Mouse (Mus musculus) heart, embryonic 14.5 days (tissue): ENCODE measurements around the gene Olfr338. TPM values are rescaled to one million over a fixed set of nuclear protein-coding genes. Genes with fewer than 3 reads are reported as not detected.
"Not testable (repeated sequence)": the region's sequence is repeated elsewhere in the genome, so short reads cannot be mapped to it uniquely, and the experiment has no call there.

ENCODE experiments used
- ATAC-seq: fragments of 200-750 bp; cut with Nextera tagmentation; 2 replicates; pipeline ENCODE4 v1.8.0; 2017; ENCODE audit warnings: low read depth, moderate TSS enrichment; ENCODE audit not compliant: insufficient number of reproducible peaks, insufficient read depth, low FRiP score
- H3K27ac ChIP-seq, 2 experiments: fragments of 200-500 bp in 1 of 2; fragments of 300-500 bp in 1 of 2; sonication (generic) in 1 of 2; replicated peaks in 1 of 2; 2 replicates each; pipeline ENCODE4 v1.5.1; 2012 to 2014; ENCODE audit warnings: low read depth in 2 of 2, low read length in 2 of 2, control low read depth in 1 of 2, mild to moderate bottlenecking in 1 of 2, mixed read lengths in 1 of 2; ENCODE audit not compliant: control insufficient read depth in 1 of 2, insufficient read depth in 1 of 2
- H3K27me3 ChIP-seq: fragments of 300-500 bp; sonication (generic); 2 replicates; pipeline ENCODE4 v1.6.1; 2014; ENCODE audit warnings: mild to moderate bottlenecking, low read length, control low read depth; ENCODE audit not compliant: control insufficient read depth, insufficient read depth
- H3K36me3 ChIP-seq: fragments of 300-500 bp; sonication (generic); 2 replicates; pipeline ENCODE4 v1.6.1; 2014; ENCODE audit warnings: mild to moderate bottlenecking, control low read depth, low read length, mixed read lengths; ENCODE audit not compliant: control insufficient read depth, insufficient read depth
- H3K4me1 ChIP-seq, 2 experiments: fragments of 200-500 bp in 1 of 2; fragments of 300-500 bp in 1 of 2; sonication (generic) in 1 of 2; 2 replicates each; pipeline ENCODE4 v1.6.1; 2012 to 2014; ENCODE audit warnings: low read length in 2 of 2, control low read depth in 1 of 2, mixed read lengths in 1 of 2; ENCODE audit not compliant: control insufficient read depth in 2 of 2, insufficient read depth in 2 of 2
- H3K4me2 ChIP-seq: fragments of 300-500 bp; sonication (generic); 2 replicates; pipeline ENCODE4 v1.6.1; 2014; ENCODE audit warnings: mild to moderate bottlenecking, low read length
- H3K4me3 ChIP-seq, 2 experiments: fragments of 200-500 bp in 1 of 2; fragments of 300-500 bp in 1 of 2; sonication (generic) in 1 of 2; 2 replicates each; pipeline ENCODE4 v1.5.1; 2012 to 2014; ENCODE audit warnings: low read length in 2 of 2, mild to moderate bottlenecking in 2 of 2, control low read depth in 1 of 2, low read depth in 1 of 2, moderate library complexity in 1 of 2; ENCODE audit not compliant: control insufficient read depth in 1 of 2, insufficient read depth in 1 of 2
- H3K9ac ChIP-seq: fragments of 300-500 bp; sonication (generic); 2 replicates; pipeline ENCODE4 v1.6.1; 2014; ENCODE audit warnings: mild to moderate bottlenecking, low read length
- H3K9me3 ChIP-seq: fragments of 300-500 bp; sonication (generic); 2 replicates; pipeline ENCODE4 v1.6.1; 2016; ENCODE audit warnings: low read length, control low read depth; ENCODE audit not compliant: control insufficient read depth
- WGBS: fragments of 180-500 bp; shearing (Covaris S2); extraction: QIAGEN DNeasy Blood & Tissue Kit; methylation state at CpG from one replicate; pipeline ENCODE4 v1.1.7; 2014; 5-methylcytosine and 5-hydroxymethylcytosine counted together
- polyA plus RNA-seq: library from polyadenylated mRNA; unstranded; fragments of >200 nt; fragmentation: Nextera tagmentation; extraction: Ambion mirVana; gene quantifications from 2 replicates; pipeline ENCODE4 v1.2.1, GENCODE M21; 2014

Olfr338 gene
- not detected in 2 replicates for polyA plus RNA-seq

- Histone ChIP-seq H3K9me3 (0 out of 2 replicates have a peak, but pooled peaks cover 2% of the 10 kb centered on the region), H3K4me2 (no peak within 1 kb of the TSS), H3K36me3 (no peaks in the 10 kb centered on the region), H3K4me1 (no peaks in the 10 kb centered on the region), H3K4me3 (no peak within 1 kb of the TSS), H3K9ac (no peak within 1 kb of the TSS), H3K27me3 (no peaks in the 10 kb centered on the region), H3K27ac (no peak within 1 kb of the TSS)
- ATAC-seq: no peak
These were observed at the start of gene Olfr338 for GRCm38 (mm10) chr2:36373219-36373618. Gene Olfr338 (plus strand): TSS chr2:36373519.

- not testable (repeated sequence) for H3K36me3 ChIP-seq, H3K4me3 ChIP-seq, H3K9me3 ChIP-seq, ATAC-seq, H3K27me3 ChIP-seq, H3K9ac ChIP-seq, H3K4me1 ChIP-seq, H3K4me2 ChIP-seq, H3K27ac ChIP-seq
- 70% methylated on average over 3 of the region's 3 CpGs for WGBS
These were observed 41.9 kb downstream of the Olfr338 start for GRCm38 (mm10) chr2:36415174-36415573.

GRCm38 (mm10) chr2:36415591-36415990 lies 42.3 kb downstream of the Olfr338 start:
- H3K4me3 ChIP-seq, H3K9me3 ChIP-seq, H3K4me2 ChIP-seq, H3K9ac ChIP-seq, H3K4me1 ChIP-seq, H3K27me3 ChIP-seq, H3K27ac ChIP-seq, H3K36me3 ChIP-seq, ATAC-seq: not testable (repeated sequence)
- WGBS: 77% methylated on average over 7 of the region's 7 CpGs

GRCm38 (mm10) chr2:36418647-36419046 lies 45.3 kb downstream of the Olfr338 start, which contains the start of gene Olfr339:
Gene Olfr339 (plus strand): TSS chr2:36418947.
- Histone ChIP-seq H3K4me2 (no peak within 1 kb of the TSS), H3K9me3 (0 out of 2 replicates have a peak, but pooled peaks cover 4% of the 10 kb centered on the region), H3K4me3 (no peak within 1 kb of the TSS), H3K27ac (no peak within 1 kb of the TSS), H3K36me3 (no peaks in the 10 kb centered on the region), H3K27me3 (no peaks in the 10 kb centered on the region), H3K4me1 (no peaks in the 10 kb centered on the region), H3K9ac (no peak within 1 kb of the TSS)
- 71% methylated on average over 3 of the region's 3 CpGs for WGBS
- no peak for ATAC-seq

Other genes with a start within 250 kb of the Olfr338 start
- 42.7 and 45.1 TPM in 2 replicates for gene Mrrf, start 237.1 kb upstream of the Olfr338 start, polyA plus RNA-seq
- gene Rbm18, start 236.7 kb upstream of the Olfr338 start, polyA plus RNA-seq: 66.1 and 66.3 TPM in 2 replicates
- 26.7 and 31.0 TPM in 2 replicates for gene Ptgs1, start 143.1 kb upstream of the Olfr338 start, polyA plus RNA-seq
- not detected in 2 replicates for gene Olfr339, start 45.4 kb downstream of the Olfr338 start, polyA plus RNA-seq
- not detected in 2 replicates for gene Olfr340, start 79.1 kb downstream of the Olfr338 start, polyA plus RNA-seq
- not detected in 2 replicates for gene Olfr341, start 108.9 kb downstream of the Olfr338 start, polyA plus RNA-seq
- not detected in 2 replicates for gene Olfr342, start 151.5 kb downstream of the Olfr338 start, polyA plus RNA-seq
- not detected in 2 replicates for gene Olfr344, start 193.1 kb downstream of the Olfr338 start, polyA plus RNA-seq